Mouse (Mus musculus) left cerebral cortex, postnatal 4 days (tissue): ENCODE measurements around the gene Tatdn2. TPM values are rescaled to one million over a fixed set of nuclear protein-coding genes. Genes with fewer than 3 reads are reported as not detected.

Experiments
- DNase-seq: peaks from one replicate; pipeline ENCODE4 v3.0.0-alpha.2; 2022
- intact Hi-C: fragments of 180-260 bp; cut with DNase I; formaldehyde crosslinking; loops from one replicate; pipeline ENCODE4 v1.15.1; 2025
- total RNA-seq, 2 experiments: library from RNA; stranded (reverse); gene quantifications; 2 replicates each; pipeline ENCODE4 v1.2.3; 2021

The Tatdn2 gene
- 10 to 100 TPM; 95.0 to 98.1 TPM for total RNA-seq

DNA sequence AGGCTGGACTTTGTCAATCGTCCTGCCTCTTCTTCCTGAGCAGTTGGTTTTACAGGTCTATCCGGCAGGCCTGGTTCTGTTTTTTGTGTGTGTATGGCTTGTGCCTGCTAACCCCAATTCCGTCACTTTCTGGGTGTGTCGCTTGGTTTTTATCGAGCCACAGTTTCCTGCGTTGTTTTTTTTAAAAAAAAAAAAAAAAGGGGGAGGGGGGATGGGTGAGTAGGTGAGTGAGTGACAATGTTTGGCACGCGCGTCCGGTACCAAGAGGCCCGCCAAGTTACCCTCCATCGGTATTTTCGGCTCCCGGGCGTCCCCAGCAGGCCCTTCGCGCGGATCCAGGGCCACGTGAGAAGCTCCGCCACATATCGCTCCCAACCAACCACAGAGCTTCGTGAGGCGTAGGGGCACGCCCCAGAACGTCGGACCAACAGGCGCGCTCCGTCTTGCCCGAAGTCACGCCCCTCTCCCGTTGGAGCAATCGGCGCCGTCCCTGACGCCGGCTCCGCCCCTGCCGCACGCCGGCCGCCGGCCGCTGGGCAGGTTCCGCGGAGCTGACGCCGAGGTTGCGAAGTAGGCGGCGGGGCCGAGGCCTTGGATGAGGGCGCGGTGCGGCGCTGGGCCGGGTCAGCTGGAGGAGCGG, at the start of gene Tatdn2:
Gene Tatdn2 (plus strand): TSS at position 469 of the 640 bp plus-strand sequence.
- intact Hi-C loops, result no loop called here
- DNase-seq, result peak; percentile 96

DNA sequence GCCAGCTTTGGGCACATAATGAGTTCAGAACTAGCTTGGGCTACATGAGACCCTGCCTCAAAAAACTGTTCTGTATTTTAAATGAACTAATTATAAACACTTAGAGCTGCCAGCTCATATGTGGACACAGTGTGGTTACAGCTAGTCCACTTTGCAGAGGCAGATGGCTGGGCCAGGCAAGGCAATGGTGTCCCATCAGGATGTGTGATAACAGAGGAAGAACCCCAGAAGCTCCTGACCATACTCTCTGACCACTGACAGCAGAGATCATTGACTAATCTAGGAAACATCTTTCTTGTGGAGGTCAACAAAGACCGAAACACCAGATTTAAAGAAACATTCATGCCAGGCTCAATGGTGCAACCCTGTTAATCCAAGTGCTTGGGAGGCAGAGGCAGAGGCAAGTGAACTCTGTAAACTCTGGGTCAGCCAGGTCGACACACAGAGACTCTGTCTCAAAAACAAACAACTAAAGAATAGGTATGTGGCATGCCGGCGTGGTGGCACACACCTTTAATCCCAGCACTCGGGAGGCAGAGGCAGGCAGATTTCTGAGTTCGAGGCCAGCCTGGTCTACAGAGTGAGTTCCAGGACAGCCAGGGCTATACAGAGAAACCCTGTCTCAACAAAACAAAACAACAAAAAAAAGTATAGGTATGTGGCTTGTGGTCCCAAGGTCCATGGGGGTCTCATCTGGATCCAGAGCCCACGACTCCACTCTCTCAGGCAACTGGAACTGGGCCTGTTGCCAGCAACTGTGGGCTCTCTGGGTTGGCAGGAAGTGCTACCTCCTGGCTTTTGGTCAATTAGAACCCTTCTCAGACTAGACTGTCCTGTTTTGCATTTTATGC, 47.3 kb upstream of the Tatdn2 start:
- intact Hi-C loops, result no loop called here

DNA sequence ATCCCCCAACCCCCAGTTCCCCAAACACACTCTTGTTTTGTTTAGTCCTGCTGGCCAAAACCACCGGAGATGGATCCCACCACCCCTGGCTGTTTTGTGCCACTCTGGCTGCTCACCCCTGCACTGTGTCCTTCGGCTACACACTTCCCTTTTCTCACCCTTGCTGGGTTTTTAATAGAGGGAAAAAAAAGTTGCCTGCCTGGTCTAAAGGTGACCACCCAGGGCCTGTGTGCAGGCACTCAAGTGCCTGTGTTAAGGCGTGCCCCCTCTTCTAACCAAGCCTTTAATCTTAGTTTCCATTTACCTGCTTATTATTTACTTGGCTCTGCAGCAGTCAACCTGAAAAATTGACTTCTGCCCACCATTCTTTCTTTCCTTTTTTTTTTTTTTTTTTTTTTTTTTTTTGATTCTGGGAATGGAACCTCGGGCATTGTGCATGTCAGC, 46.6 kb upstream of the Tatdn2 start:
- intact Hi-C loops, result no loop called here
- no peak for DNase-seq

More for the DNA sequence above, 47.3 kb upstream of the Tatdn2 start:
- DNase-seq, result no peak

DNA sequence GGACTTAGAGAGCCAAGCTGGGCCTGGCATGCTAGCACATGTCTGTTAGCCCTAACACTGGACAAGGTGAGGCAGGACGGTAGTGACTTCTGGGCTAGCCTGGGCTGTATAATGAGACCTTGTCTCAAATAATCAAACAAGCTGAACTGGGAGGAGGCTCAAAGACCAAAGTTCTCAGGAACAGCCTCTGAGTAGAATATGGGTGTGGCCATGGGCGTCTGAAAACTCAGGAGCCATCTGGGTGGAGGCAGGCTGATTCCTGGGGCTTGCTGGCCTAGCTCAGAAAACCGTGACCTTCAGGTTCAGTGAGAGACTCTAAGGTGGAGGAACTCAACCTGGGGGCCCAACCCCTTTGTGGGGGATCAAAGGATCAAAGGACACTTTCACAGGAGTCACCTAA, 45.2 kb upstream of the Tatdn2 start:
- no peak for DNase-seq
- intact Hi-C loops, result no loop called here

DNA sequence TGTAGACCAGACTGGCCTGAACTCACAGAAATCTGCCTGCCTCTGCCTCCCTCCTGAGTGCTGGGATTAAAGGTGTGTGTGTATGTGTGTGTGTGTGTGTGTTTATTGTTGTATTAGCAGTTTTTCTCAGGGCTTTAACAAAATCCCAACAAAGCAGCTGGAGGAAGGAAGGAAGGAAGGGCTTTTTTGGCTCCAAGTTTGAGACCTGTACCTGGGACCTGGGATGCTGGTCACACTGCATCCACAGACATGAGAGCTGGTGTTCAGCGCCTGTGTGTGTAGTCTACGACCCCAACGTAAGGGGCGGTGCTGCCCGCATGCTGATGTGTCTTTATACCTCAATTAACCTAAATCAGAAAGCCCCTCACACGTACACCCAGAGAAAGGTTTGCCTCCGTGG, 43.3 kb upstream of the Tatdn2 start:
- intact Hi-C loops, result no loop called here

DNA sequence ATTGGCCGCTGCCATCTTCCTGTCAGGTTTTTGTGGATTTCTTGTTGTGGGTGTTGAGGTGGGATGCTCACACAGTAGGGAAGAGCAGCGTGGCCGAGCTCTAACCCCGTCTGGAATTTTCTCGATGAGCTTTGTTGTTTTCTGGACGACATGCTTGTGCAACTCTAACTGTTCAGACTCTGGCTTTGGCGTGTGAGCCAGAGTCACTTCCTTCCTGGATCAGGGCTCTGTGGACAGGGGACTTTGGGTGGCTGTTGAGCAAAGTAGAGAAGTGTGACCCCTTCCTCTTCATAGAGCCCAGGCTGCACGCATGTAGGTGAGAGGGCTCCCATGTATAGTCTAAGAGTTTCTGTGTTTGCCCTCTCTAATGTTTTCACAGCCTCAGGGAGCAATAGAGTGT, 42.7 kb upstream of the Tatdn2 start:
- intact Hi-C loops, result no loop called here
- no peak for DNase-seq

More for the DNA sequence above, 43.3 kb upstream of the Tatdn2 start:
- DNase-seq, result no peak

DNA sequence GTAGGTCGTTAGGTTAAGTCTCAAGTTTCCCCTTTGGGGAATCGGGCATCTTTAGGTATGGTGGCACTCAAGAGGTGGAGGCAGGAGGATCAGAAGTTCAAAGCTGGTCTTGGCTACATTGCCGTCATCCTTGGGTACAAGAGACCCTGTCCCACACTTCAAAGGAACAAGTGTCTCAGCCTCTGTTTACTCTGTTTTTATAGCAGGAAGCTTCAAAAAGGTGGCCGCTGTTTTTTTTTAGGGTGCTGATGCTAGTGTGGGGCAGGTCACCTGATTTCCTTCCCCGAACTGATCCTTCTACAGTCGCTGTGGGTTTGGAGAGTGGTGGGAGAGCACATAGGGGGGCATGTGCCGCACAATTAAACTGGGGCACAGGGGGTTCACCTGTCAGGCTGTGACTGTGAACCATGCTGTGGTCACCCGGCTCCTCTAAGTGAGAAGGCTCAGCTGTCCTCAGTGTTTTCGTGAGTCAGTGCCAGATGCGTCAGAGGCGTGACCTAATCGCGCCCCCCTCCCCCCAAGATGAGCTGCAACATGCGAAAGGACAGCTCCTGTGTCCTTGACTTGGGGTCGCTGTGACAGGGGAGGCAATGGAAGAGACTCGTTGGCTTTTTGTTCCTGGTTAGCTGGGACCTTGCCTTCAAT, 42.0 kb upstream of the Tatdn2 start:
- no peak for DNase-seq
- intact Hi-C loops, result no loop called here

DNA sequence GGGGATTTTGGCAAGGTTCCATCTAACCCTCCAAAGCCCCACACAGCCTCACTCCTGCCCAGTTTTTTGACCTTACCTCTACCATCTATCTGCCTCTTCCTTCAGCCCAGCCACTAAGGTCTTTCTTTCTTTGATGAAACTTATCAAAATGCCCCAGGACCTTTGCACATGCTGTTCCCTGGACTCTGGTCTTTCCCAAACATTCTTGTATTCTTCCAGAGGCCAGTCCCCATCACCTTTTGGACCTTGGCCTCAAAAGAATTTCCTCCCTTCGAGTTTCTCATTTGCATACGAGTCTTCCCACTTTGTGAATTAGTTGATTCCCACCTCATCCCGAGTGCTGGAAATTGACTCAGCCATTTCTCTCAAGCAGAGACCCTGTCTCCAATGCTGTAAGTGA, 41.4 kb upstream of the Tatdn2 start:
- intact Hi-C loops, result no loop called here
- no peak for DNase-seq

DNA sequence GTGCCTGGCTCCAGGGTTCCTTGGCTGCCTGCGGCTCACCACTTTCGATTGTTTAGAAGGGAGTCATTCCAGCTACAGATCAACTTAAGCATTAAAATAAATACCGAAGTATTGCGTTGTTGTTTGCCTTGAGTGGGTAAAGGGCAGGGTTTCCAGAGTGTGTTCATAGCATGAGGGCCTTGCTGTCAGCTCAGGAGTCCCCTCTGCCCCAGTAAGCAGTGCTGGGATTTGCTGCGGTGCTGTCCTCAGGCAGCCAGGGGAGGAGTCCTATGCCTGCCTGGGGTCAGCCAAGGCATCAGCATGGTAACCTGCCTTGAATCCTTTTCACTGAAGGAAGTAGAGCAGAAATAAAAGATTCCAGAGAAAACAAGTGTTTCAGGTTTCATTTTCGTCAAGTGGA, 40.0 kb upstream of the Tatdn2 start:
- intact Hi-C loops, result no loop called here
- no peak for DNase-seq

DNA sequence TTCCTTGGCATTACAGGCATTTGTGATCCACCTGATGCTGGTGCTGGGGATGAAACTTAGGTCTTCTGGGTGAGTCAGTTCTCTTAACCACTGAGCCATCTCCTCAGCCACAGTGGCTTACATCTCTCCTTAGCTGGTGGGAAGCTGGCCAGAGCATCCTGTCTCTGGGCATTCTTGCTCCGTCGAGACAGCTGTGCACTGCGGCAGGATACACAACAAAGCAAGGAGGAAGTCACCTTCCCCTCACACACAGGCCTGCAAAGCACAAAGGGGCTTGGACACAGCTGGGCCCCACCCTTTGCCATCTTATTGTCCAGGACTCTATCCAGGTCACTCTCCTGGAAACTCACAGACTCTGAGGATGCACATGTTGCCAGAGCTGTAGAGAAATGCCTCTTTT, 38.6 kb upstream of the Tatdn2 start:
- intact Hi-C loops, result no loop called here
- DNase-seq, result no peak

DNA sequence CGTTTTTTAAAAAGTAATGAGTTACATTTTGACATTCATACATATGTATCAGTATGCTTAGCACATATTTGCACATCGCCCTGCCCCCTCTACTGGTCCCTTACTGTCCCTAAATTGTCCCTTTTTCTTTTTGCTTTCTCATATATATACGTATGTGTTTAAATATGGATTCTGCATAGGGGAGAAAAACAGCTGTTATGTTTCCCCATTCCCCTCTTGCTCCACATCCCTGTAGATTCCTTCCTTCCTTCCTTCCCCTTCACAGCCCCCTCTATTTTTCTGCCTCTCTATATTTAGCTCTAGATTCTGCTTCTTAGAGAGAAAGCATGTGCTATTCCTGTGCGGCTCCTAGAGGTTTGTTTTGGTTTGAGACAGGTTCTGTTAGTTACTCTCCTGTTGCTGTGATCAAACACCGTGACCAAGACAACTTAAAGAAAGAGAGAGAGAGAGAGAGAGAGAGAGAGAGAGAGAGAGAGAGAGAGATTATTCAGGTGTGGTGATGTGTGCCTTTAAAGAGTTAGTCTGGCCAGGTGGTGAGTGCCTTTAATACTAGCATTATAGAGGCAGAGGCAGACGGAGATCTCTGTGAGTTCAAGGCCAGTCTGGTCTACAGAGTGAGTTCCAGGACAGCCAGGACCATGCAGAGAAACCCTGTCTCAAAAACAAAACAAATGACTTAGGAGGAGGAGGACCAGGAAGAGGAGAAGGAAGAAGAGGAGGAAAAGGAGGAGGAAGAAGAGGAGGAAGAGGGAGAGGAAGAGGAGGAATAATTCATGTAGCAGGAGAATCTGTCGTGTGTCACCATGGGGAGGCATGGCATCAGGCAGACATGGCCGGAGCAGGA, 37.0 kb upstream of the Tatdn2 start:
- DNase-seq, result no peak
- intact Hi-C loops, result no loop called here

DNA sequence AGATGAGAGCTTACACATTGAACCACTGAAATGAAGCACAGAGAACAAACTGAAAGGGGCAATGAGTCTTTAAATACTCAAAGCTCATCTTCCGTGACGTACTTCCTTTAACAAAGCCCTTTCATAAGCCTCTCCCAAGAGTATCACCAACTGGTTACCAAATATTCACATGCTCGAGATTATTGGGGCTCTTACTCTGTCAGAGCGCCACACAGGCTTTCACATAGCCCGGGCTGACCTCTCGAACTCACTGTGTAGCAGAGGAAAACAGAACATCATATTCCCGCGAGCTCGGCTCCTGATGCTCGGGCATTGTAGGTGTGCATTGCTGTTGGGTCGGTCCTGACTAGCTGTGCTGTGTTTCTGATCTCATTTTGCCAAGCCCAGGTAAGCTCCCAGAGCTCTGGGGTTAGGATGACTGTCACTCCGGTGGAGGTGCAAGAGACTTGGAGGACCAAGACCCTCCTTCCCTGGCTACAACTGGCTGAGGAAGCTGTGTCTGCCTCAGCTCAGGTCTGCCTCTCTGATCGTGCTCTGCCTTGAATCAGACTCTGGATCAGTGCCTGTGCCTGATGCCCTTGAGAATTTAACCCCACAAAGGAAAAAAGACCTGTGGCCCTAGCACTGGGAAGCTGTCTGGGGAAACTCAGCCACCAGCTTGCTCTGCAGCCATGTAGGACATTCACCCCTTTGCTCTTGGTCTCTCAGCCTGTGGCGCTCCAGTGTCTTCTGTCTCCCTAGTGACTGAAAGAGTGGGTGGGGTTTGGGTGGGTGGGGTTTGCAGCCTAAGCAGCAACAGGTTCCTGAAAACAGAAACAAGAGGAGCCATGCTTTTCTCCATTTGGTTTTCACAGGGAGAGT, 36.1 kb upstream of the Tatdn2 start:
- DNase-seq, result no peak
- intact Hi-C loops, result no loop called here

DNA sequence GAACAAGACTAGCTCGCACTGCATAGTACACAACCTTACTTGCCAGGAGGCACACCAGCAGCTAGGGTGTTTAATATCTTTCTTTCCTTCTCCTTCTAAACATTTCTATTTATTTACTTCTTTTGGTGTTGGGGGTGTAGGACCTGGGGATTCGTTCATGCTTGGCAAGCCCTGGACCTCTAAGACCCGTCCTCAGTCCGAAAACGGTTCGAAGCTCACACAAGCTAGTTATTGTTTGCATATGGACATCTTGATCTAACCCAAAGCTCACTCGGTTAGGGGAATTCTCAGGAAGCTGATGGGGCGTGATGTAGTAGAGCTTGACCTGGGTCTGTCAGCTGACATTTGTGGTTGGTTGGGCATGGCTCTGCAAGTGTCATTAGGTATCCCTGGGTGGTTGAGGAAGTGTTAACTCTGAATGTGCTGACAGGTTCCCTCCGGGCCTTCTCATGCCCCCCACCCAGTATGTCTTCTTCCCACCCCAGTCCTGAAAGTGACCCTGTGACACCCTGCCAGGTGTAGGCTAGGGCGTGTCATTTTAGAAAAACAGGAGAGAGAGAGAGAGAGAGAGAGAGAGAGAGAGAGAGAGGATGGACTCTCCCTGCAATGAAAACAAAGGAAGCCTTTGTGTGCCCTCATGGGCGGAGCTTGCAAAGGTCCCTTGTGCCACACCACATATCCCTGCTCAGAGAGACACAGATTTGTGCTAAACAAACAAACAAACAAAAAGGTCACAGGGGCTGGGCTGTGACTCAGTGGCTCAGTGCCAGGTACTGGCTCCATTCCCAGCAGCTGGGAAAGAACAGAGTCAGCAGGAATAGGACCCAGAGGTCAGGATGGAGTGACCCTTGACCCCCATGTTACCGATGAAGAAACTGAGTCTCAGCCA, 35.3 kb upstream of the Tatdn2 start:
- peak; percentile 12 for DNase-seq
- intact Hi-C loops, result no loop called here

DNA sequence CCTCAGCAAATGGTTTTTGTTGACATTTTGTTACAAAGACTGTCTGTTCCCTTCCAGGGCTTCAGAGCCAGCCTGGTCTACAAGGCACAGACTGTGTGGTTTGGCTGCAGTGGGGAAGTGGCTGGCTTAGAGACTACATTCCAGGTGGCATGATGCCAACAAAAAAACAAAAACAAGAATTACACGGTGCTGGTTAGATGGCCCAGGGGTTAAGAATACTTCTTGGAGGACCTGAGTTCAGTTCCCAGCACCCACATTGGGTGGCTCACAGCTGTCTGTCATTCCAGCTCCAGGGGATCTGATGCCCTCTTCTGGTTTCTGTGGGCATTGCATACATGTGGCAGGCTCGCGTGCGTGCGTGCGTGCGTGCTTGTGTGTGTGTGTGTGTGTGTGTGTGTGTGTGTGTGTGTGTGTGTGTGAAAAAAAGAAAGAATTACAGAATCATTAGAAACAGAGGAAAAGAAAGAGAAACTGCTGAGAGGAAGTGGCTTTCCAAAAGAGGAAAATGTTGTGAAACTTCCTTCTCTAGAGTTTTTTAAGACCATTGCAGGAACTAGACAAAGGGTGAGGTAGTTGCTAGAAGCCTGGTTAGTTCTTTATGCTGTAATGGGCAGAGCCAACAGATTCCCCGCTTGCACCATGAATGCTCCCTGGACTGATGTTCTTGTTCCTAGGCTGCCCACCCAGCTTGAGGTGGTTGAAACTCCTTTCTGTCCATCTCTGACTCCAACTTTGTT, 33.7 kb upstream of the Tatdn2 start:
- intact Hi-C loops, result no loop called here
- no peak for DNase-seq

DNA sequence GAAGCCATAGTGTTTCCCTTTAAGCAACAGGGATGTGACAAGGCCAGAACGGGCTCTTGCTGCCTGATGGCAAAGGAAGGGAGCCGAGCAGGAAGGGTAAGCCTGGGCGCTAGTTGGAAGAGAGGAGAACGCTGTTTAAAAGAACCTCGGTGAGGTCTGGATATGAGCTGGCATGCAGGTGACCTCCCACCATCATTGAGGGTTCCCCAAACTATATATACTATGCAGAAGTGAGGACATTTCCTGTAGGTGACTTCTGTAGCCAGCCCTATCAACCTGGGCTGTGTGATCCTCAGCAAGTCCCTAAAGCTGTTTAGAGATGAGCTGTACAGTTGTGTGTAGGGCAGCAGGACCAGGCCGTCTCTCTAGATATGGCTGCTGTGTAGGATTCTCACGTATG, 32.5 kb upstream of the Tatdn2 start:
- intact Hi-C loops, result no loop called here
- no peak for DNase-seq

DNA sequence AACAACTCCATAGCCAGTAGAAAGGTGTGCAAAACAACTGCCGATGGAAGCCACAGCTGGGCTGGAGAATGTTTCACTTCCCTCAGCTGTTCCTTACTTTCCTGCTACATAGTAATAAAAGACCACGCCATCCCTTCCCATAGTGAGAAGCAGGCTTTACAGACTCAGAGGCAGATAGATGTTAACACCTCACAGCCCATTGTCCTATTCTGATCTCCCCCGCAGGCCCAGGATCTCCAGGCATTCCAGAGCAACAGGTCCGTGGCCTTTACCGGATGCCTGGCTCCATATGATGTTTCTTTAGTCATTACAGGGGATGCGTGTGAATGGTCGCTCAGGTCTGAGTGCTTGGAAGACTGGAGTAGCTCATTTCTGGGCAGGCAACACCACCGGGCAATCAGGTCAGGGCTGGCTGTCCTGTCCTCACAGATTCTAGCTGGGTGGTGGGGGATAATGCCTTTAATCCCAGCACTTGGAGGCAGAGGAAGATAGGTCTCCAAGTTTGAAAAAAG, 29.2 kb upstream of the Tatdn2 start:
- intact Hi-C loops, result no loop called here
- DNase-seq, result no peak

DNA sequence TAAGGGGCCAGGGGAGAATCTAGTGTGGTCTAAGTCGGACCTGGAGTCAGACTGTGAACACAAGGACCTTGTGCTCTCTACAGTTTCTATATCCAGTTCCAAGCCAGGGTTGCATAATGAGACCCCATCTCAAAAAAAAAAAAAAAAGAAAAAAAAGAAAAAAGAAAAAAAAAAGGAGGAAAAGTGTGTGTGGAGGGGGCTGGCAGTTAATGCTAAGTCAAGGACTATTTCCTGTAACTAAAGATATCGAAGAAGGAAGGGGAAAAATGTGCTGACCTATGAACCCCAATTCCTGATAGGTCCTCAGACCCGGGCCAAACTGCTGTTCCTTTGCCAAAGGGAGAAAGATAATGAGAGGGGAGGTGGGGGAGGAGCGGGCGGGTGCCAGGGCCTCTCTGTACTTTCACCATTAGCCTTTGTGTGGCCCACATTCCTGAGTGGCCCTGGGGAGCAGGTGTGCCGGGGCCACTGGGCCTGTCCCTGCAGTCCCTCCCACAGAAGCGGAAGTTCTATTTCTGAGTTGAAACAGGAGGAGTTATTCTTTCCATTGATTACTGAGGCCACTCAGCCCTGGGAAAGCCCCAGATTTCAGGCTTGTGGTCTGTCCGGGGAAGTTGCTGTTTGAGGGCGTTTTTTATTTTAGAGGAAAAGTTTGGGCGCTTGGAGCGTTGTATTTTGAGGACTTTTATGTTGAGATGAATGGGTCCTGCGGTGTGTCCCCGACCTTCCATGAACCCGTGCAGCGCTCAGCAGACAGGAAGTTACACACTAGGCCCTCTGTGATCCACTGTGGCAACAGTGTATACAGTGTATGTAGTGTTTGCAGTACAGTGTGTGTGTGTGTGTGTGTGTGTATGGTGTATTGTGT, 28.3 kb upstream of the Tatdn2 start:
- intact Hi-C loops, result no loop called here
- no peak for DNase-seq
